In the genomic region with DNA sequence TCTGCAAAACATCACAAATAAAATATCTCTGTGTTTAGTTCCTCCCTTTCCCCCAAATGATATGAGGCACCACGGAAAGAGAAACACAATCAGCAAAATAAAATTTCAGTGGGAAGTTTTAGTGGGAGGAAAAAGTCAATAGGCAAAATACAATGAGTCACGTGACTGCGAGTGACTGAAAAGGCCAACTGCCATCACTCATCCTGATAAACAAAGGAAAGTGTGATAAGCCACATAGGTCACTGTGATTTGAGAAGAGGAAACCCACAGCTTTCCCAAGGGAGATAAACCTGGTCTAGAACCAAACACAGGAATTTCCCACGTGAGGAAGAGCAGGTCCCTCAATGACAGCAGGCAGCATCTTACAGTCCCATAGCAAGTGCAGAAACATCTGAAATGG, we compare ENCODE assay signal across 21 mouse cellular contexts.
"Had no signal": no experiment of that assay in that cellular context is flagged by ENCODE, and none has a peak within 500 bp of the region (broad histone marks: within the 10 kb centered on the region; RNA-seq: fewer than 3 reads in every experiment).

No protein-coding gene starts in this region.

- H3K27me3 ChIP-seq: hindbrain, embryonic 13.5 days; hindbrain, embryonic 15.5 days; kidney, embryonic 15.5 days; limb, embryonic 13.5 days; limb, embryonic 15.5 days had no signal

- H3K27ac ChIP-seq: heart, adult 2 months; hindbrain, embryonic 13.5 days; hindbrain, embryonic 15.5 days; hindbrain, postnatal 0 days; kidney, embryonic 15.5 days; kidney, postnatal 0 days; limb, embryonic 13.5 days; limb, embryonic 15.5 days had no signal

- H3K9ac ChIP-seq: forebrain, postnatal 0 days; hindbrain, embryonic 13.5 days; hindbrain, embryonic 15.5 days; kidney, embryonic 15.5 days; limb, embryonic 13.5 days; limb, embryonic 15.5 days had no signal

- H3K4me1 ChIP-seq: kidney, embryonic 15.5 days; limb, embryonic 15.5 days had no signal

- DNase-seq: forebrain, postnatal 0 days; gastrocnemius, postnatal 14 days; gastrocnemius, postnatal 36 days; heart, adult 11 months; heart, adult 2 months; heart, postnatal 10 days; kidney, adult 11 months; kidney, adult 2 months; kidney, adult 9 months; kidney, postnatal 14 days; kidney, postnatal 36 days; layer of hippocampus, adult 9-11 months; layer of hippocampus, postnatal 36 days; left cerebral cortex, postnatal 4 days had no signal

- H3K4me3 ChIP-seq: heart, adult 2 months; hindbrain, embryonic 13.5 days; hindbrain, embryonic 15.5 days; kidney, embryonic 15.5 days; limb, embryonic 13.5 days; limb, embryonic 15.5 days had no signal

- H3K36me3 ChIP-seq: hindbrain, embryonic 13.5 days; hindbrain, embryonic 15.5 days; kidney, embryonic 15.5 days; limb, embryonic 13.5 days; limb, embryonic 15.5 days had no signal
